Mouse (Mus musculus) fibroblast of lung, adult 2 months (primary cell): ENCODE measurements around the gene Tspan32.
A peak's percentile ranks its signal among the peaks of the same experiment; 100 is the strongest.

Experiments
- DNase-seq: peaks from one replicate; pipeline ENCODE4 v3.0.0-alpha.2; 2011; ENCODE audit warnings: low read depth

The Tspan32 gene

DNA sequence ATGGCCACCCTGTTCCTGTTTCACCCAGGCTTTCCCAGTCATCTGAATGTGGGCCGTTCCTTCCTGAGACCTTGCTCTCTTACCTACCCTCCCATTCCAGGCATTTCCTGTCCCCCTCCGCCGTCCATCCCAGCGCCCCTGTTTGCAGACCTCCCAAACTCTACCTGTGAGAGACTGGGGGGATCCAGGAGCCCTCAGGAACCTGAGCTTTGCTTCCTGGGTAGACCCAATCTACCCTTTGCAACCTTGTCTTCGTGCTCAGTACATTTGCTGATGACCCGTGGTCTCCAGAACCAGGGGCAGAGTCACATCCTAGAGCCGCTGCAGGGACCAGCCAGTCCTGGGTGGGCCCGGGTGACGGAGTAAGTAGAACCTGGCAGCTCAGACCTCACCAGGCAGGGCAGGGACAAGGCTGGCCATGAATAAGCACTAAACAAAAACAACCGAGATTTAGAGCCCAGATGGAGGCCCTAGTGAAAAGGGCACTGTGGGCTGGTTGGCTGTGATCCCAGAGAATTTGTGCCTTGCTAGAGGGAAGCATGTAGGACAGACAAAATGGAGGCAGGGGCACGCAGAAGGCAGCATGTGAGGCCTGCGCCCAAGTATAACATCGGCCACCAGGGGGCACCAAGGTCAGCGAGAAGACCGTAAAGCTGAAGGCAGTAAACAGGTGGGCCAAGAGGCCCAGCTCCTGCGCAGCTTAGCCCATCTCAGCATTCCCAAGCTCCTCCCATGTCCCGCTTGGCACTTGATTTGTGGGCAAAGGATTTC is 2.9 kb downstream of the Tspan32 start:
- peak; percentile 81 for DNase-seq

DNA sequence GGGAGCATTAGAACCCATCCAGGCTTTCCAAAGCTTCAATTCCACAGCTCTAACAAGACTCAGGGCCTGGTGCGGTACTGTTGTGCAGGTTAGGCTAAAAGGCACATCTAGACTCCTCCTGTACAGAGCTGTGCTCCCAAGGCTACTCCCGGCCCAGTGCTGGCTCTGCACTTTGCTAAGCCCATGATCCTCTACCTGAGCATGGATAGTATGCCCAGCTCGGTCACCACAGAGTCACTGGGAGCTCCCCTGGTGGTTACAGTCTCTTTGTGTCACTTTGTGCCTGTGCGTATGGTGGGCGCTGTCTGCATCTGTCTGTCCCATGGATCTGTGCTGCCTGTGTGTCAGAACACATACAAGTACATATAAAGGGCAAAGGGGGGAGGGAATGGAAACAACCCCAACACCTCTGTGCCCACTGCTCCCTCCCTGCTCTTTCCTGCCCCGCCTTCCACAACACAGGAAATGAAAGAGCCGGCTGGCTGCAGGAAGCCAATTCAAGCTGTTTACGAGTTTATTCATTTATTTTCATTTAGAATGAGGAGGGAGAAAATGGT is 3.6 kb downstream of the Tspan32 start:
- DNase-seq = no peak

DNA sequence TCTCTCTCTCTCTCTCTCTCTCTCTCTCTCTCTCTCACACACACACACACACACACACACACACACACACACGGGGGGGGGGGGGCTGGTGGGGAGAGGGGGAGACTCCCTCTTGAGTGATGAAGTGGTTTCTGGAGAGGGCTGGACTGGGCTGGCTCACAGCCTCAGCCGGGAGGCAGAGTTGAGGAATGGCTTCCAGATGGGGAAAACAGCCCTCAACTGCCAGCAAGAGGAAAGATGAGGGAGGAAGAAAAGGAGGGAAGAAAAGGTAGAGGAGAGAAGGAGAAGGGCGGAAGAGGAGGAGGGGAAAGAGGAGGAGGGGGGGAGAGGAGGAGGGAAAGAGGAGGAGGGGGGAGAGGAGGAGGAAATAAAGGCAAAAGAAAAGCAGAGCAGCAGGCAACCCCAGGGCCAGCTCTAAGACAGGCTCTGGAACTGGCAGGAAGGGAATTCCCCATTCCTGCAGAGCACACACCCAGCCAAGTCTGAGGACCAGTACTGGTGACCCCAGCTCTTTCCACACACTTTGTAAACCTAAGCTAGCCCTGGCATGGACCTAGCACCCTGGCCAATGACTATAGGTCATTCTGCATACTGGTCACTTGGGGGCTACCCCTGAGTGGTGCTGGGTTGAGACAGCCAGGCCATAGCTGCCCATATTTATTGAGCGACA is 4.3 kb downstream of the Tspan32 start:
- no peak for DNase-seq

DNA sequence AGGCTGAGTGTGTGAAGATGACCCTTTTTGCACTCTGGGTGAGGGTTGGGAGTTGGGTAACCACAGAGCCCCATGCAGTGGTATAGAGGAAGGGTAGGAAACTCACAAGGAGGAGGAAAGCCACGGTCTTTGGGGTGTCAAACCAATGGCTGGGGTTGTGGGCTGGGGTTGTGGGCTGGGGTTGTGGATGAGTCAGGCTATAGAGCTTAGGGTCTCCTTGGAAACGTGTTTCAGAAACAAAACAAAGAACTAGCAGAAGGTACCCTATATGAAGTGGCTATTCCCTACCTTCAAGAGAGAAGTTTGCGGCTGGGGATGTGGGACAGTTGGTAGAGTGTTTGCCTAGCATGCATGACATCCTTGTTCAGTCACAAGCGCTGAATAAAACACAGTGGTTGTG is 5.2 kb downstream of the Tspan32 start:
- no peak for DNase-seq

DNA sequence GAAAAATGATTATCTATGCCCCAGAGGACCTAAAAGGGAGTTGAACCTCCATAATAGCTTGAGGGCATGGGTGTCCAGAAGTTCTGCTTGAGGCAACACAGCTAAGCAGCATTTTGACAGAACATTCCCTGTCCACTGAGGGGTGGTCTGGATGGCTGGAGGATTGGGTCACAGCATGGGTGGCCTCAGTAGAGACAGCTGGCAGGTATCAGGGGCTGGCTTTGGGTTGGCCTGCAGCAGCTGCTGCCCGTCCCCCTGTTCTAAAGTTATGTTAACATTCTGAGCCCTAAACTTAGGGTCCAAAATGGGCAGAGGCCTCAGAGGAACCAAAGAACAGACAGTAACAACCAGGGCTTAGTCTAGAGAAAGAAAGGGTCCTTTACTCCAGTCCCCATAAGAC is 6.4 kb downstream of the Tspan32 start:
- DNase-seq = no peak

DNA sequence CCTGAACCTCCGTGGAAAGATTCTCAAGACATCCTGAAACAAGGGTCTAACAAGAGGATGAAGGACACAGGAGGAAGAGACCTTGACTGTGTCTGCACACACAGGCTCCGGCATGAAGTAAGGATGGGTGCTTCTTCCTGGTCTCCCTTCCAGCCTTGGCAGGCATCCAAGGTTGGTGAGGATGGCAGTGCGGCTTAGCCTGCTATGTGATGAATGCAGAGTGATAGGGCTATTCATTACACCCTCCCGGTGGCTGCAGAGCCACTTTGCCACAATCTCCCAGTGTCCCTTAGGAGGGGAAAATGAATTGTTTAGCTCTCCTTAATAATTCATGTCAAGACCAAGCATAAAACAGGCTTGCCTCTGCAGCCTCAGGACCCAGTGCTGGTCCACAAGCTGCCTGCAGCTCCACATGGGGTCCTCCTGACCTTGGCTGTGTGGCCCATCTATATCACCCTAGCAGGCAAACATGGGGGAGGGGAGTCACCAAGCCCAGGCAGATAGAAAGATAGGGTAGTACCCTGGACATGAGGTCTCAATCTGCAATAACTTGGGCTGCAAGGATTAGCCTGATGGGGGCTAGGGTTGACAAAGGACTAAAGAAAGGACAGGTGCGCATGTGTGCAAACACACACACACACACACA is 7.5 kb downstream of the Tspan32 start:
- DNase-seq = no peak

DNA sequence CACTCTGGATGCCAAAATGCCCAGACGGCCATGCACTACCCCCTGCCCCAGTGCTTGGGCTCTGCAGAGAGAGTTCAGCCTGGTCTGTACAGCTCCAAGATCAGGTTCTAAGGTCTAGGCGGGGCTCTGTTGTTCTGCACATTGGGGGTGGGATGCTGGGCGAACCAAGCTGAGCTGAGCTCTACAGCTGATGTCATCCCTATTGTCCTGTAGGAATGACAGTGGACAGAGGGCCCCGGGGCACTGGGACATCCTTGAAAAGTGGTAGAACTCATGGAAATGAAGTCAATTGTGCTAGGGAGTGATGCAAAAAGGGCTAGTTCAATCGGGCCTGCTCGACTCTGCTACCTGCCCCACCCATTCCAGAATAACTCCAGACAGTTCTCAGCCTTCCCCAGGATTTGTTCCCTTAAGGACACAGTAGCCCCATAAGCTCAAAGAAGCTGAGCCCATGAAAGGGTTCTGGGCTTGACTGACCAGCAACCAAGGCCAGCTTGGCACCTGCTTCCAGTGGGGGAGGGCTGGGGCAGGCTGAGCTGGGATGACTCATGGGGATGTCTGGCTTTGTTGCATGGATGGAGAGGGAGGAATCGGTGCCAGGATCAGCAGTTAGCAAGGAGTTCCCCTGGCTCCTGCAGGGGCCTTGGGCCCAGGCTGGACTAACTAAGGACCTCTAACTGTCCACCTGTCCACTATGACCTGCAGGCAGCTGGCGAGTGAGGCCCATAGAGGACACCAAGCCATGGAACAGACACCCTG is 8.8 kb downstream of the Tspan32 start:
- DNase-seq = peak; percentile 92

DNA sequence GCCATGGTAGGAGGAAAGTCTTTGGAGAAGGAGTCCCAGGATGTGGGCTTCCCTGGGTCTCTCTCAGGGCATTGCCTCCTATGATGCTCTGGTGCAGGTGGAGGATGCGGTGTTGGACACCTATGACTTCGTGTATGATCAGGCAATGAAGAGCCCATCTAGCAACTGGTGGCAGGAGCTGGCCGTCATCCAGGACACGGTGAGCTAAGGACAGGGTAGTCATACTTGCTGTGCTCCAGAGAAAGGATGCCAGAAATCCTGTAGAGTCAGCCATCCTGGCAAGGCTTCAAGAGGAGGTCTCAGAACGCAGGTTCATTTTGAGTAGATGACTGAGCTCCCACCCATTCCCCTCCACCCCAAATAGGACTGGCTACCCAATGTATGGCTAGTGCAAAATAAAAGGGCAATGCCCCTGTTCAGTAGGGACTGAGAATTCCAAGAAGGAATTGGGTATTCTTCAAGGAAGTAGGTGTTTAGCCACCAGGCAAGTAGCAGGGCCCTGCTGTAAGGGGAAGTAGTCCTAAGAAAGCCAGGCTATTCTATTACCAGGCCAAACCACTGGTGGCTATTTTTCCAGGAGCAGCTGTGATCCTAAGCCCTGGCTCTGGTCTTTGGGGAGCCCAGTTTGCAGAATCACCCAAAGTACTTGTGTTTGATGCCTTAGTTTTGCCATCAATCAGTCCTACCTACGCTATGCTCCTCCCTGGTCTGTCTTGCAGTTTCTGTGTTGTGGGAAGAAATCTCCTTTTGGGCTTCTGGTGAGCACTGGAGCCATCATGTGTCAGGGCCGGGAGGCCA is 10.2 kb downstream of the Tspan32 start:
- DNase-seq = no peak

DNA sequence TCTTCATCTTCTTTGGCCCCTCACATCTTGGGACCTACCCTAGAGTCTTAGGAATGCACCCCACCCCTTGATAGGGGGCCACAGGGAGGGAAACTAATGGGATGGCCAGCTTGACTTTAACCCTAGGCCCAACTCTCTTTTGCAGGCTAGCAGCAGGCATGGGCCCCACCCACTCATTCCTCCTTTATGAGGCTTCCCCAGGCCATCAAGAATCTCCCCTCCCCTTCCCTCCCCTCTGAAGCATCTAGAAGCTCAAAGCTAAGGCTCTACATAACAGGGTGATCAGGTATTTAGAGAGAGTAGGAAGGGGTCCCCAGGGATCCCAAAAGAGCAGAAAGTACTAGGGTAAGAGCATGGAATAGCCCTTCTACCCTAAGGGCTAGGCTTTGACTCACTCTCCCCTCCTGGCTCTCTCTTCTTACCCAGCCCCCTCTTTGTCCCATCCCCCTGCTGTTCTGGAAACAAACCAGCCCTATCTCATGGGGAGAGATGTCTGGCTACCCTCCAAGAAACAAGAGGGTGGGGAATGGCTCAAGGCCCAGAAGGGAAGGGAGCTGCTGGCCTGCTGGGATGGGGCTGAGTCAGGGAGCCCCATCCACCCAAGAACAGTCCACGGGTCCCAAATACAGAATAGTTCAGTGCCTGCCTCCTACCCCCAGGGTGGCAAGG is 11.0 kb downstream of the Tspan32 start:
- no peak for DNase-seq

DNA sequence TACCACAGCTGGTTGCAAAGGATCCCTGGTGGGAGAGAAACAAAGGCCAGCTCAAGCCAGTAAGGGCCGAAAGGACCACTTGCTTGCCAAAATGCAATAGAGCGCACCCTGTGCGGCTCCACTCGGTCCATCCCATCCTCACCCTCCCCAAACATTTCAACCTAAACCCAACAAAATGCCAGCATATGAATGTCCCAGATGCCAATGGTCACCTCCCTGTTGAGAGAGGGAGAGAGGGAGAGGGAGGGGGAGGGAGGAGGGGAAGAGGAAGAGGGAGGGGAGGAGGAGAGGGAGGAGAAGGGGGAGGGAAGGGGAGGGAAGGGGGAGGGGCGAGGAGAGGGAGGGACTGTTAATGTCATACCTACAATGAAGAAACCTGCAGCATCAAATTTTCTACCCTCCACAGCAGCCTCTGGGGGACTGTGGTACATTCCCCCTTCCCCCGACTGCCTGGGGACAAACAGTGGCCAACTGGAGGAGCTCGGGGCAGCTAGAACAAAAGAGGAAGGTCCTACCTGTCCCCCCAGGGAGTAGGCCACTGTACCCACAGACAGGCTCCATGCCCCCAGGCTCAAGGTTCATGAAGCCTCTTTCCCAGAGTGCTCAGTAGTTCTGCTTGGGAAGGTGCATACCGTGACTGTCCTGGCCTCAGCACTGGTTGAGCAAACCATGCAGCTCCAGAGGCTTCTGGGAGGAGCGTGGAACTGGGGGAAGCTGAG is 11.7 kb downstream of the Tspan32 start:
- DNase-seq = no peak

DNA sequence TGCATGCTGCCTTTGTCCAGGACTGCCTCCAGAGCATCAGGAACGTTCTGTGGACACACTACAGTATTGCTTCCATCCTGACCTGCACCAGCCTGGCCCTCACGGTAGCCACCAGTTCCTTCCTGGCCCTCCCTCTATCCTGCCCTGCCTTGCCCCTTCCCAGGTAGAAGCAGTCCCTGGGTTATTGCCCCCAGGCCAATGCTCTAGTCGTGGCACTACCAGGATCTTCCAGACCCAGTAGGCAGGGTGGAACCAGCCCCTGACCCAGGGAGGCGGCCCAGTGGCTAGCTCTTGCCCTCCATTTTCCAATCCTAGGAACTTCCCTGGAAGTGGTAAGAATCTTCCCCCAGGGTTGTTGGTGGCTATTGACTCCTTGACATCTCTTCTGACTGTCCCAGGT is 12.3 kb downstream of the Tspan32 start:
- no peak for DNase-seq

DNA sequence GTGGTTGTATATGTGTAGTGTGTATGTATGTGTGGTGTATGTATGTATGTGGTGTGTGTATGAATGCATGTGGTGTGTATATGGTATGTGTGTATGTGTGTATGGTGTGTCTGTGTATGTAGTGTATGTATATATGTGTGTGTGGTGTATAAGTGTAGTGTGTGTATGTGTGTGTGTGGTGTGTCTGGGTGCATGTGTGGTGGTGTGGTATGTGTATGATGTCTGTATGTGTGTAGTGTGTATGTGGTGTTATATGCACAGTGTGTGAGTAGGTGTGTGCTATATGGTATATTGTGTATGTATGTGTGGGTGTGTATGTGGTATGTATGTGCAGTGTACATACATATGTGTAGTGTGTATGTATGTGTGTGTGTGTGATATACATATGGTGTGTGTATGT is 15.2 kb downstream of the Tspan32 start:
- no peak for DNase-seq

DNA sequence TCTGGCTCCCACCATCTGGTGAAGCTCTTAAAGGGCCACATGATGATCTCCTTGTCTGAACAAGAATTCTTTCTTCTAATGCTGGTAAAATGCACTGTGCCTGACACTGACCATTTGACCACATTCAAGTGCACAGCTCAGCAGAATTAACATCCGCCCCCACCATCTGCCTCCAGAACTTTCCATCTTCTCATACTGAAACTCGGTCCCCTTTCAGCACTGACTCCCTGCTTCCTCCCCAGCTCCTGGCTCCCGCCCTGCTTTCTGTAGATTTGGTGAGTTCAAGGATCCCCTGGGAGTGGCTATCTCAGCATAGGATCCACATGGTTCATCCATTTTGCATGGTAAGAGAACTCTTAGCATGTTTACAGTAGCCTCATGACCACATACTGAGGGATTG is 15.9 kb downstream of the Tspan32 start:
- no peak for DNase-seq

DNA sequence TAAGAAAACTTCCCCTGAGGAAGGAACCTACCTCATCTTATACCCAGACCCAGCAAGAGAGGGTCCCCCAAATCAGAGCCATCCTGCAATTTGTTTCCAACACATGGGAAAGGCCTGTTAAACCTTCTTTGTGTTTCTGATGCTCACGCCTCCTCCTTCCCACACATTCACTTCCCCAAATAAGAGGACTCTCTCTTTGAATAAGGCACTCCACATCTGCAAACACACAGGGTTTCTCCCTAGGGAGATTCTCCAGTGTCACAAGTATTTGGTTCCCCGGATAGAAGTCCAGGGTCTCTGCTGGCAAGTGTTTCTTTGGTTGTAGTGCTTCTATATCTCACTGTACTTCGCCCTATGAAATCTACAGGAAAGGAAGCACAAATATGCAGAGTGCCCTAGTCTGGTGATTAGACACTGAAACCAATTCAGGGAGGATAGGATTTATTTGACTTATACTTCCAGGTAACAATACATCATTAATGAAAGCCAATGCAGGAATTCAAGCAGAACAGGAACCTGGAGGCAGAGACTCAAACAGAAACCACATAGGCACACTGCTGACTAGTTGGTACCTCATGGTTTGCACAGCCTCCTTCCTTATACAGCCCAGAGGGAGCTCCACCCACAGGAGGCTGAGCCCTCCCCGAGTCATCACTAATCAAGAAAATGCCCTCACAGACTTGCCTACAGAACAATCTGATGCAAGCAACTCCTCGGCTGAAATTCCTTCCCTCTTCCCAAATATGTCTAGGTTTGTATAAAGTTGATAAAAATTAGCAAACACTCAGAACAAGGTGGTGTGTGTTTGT is 16.7 kb downstream of the Tspan32 start:
- no peak for DNase-seq

DNA sequence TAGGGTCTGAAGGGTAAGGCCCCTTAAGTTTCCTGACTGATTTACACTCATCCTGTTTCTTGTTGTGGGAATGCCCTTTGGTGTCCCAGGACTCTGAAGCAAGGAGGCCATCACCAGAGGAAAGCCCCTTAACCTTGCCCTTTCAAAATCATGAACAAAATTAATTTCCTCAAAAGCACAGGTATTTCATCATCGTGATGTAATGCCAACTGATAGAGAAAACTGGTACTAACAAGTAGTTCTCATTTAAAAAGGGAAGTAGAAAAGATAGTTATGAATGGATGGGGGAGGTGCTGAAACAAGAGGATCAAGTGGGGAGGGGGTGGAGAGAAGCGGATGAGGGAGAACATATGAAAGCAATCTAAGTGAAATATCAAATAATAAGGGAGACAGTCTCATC is 18.7 kb downstream of the Tspan32 start:
- no peak for DNase-seq

DNA sequence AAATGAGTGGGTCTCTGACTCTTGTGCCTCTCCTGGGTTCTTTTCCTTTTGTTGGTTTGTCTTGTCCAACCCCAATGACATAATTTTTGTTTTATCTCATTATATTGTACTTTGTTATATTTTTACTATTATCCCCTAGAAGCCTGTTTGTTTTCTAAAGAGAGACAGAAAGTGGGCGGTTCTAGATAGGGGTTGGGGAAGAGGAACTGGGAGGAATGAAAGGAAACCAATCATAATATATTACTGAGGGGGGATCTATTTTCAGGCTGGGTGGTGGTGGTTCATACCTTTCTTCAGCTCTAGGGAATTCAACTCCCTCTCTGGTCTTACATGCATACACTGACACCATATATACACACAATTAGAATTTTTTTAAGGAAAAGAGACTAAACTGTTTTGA is 19.4 kb downstream of the Tspan32 start:
- no peak for DNase-seq

DNA sequence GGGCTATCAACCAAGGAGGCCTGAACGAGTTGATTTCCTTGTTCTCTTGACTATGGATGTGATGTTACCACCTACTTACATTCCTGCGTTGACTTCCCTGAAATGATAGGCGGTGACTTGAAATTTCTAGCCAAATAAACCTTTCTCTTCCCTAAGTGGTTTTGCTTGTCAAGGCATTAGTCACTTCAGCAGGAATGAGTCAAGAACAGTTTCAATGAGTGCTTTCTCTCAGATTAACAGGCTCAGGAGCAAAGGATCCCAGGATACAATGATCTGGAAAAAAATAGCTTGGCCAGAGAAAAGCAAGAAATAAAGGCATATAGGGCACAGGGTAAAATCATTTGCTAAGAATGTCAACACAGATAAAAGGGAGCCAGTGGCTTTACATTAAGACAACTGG is 20.6 kb downstream of the Tspan32 start:
- no peak for DNase-seq

DNA sequence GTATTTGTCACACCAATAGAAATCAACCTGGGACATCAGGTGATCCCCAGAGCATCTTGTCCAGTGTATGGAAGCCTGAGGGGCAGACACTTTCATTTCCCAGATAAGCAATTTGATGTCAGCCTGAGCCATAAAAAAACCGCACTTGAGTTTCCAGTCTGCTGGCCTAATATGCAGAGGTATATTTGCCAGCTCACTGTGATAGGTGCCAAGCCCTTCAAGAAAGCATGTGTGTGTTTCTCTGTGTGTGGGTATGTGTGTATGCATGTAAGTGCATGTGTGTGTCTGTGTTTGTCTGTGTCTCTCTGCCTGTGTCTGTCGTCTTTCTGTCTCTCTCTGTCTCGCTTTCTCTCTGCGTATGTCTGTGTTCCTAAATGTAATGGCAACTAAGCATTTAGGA is 22.4 kb downstream of the Tspan32 start:
- no peak for DNase-seq

DNA sequence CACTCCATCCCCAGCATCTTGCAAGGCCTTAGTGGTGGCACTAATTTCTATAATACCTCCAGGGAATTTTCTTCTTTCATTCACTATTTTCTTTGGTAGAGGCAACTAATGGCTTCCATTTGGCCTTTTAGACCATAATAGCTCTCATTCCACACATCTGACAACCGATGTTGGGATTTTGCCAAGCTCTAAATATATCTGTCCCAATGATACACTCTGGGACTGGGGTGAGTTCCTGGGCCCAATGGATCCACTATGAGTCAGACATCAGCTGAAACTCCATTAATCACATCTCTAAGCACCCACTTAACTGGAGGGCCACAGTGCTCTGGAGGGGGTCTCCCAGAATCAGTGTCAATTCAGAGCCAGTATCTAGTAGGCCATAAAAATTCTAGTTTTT is 27.0 kb downstream of the Tspan32 start:
- no peak for DNase-seq
